Mouse (Mus musculus) left cerebral cortex, postnatal 36 days (tissue): ENCODE measurements around the gene Ooep. TPM values are rescaled to one million over a fixed set of nuclear protein-coding genes. Genes with fewer than 3 reads are reported as not detected.
A peak's percentile ranks its signal among the peaks of the same experiment; 100 is the strongest.
"Not testable (repeated sequence)": the region's sequence is repeated elsewhere in the genome, so short reads cannot be mapped to it uniquely, and the experiment has no call there.

Experiments
- DNase-seq, 2 experiments: peaks; one replicate each; pipeline ENCODE4 v3.0.0; 2021 to 2022; ENCODE audit warnings: low spot score in 2 of 2, mixed read lengths in 1 of 2
- intact Hi-C: fragments of 180-260 bp; cut with DNase I; formaldehyde crosslinking; loops from one replicate; pipeline ENCODE4 v1.15.1; 2025
- total RNA-seq, 2 experiments: library from RNA; stranded (reverse); gene quantifications; 2 replicates each; pipeline ENCODE4 v1.2.3; 2021

Gene Ooep
- total RNA-seq, 2 experiments from 2014 or later: not detected

DNA sequence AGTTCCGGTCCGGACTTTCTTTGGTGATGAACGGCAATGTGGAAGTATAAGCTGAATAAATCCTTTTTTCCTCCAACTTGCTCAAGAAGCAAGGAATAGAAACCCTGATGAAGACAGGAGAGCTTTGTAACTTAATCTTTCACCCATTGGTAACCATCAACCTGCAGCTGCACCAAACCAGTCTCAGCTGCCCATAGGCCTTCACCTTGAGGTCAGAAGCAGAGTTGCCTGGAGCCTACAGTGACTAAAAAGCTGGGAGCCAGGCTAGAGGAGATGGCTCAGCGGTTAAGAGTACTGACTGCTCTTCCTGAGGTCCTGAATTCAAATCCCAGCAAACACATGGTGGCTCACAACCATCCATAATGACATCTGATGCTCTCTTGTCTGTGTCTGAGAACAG, 36.0 kb downstream of the Ooep start:
- DNase-seq: not testable (repeated sequence)
- intact Hi-C loops: loop anchor here (10.0 kb wide), 1 partner anchor 48 kb away; no protein-coding TSS in a partner anchor

DNA sequence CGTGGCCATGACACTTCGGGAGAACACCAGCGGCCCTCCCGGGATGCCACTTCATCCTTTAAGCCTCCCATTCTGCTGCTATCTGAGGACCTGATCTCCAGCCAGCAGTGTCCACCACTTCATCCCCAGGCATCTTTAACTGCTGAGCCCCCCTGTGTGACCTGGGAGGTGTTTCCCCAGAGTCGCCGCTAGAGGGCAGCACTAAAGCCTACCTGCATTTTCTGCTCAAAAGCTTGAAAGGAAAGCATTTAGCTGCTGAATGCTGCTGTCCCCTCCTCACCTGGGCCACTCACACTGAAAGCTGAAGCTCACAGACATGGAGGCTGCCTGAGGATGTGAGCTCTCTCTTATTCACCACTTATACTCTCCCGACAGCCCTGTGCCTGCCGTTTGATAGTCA, 38.2 kb downstream of the Ooep start:
- peak; percentile 11 for DNase-seq
- intact Hi-C loops: loop anchor here (10.0 kb wide), 1 partner anchor 46 kb away; no protein-coding TSS in a partner anchor

- intact Hi-C loops, DNase-seq: not testable (repeated sequence)
Measured at GRCm38 (mm10) chr9:78337050-78337449, 41.5 kb downstream of the Ooep start.

GRCm38 (mm10) chr9:78327289-78327688, 51.2 kb downstream of the Ooep start, which contains the start of gene Omt2b:
Omt2b (plus strand) TSS chr9:78327589.
- intact Hi-C loops, DNase-seq: not testable (repeated sequence)

Other genes with a start within 250 kb of the Ooep start
- 10 to 100 TPM; 32.4 to 35.9 TPM for gene Gsta4, start 196.0 kb downstream of the Ooep start, total RNA-seq
- gene Gsta1, start 148.1 kb downstream of the Ooep start, total RNA-seq: not detected
- gene Gm3776, start 121.6 kb downstream of the Ooep start, total RNA-seq: not detected
- not detected for gene Gm10639, start 88.8 kb downstream of the Ooep start, total RNA-seq
- gene Omt2a, start 63.9 kb downstream of the Ooep start, total RNA-seq: not detected
- gene Omt2b, start 51.1 kb downstream of the Ooep start, total RNA-seq: not detected
- not detected for gene Gsta2, start 22.9 kb downstream of the Ooep start, total RNA-seq
- gene Dppa5a, start 10.5 kb downstream of the Ooep start, total RNA-seq: not detected
- gene Ddx43, start 17.1 kb upstream of the Ooep start, total RNA-seq: not detected
- gene Cgas, start 64.5 kb upstream of the Ooep start, total RNA-seq: under 1 TPM; 0.39 to 0.86 TPM
- 10 to 100 TPM; 23.9 to 25.2 TPM for gene Mto1, start 69.5 kb upstream of the Ooep start, total RNA-seq
- 1 to 10 TPM in 1 of 2 experiments, not detected in 1; 1.5 TPM for gene Gm17324, start 70.1 kb upstream of the Ooep start, total RNA-seq
- gene Eef1a1, start 110.4 kb upstream of the Ooep start, total RNA-seq: 1,000 to 10,000 TPM; 2,126 to 2,321 TPM
- gene Slc17a5, start 209.3 kb upstream of the Ooep start, total RNA-seq: 10 to 100 TPM; 19.3 to 19.7 TPM
- gene Cd109, start 236.8 kb upstream of the Ooep start, total RNA-seq: under 1 TPM; 0.49 to 0.79 TPM